Mouse (Mus musculus) right cerebral cortex, adult 18-20 months (tissue): ENCODE results near the gene Lrrc20.
A peak's percentile ranks its signal among the peaks of the same experiment; 100 is the strongest.
"Not testable (repeated sequence)": the region's sequence is repeated elsewhere in the genome, so short reads cannot be mapped to it uniquely, and the experiment has no call there.

Experiments used
- DNase-seq: peaks from one replicate; pipeline ENCODE4 v3.0.0; 2022; ENCODE audit warnings: mixed read lengths

Lrrc20 gene

DNA sequence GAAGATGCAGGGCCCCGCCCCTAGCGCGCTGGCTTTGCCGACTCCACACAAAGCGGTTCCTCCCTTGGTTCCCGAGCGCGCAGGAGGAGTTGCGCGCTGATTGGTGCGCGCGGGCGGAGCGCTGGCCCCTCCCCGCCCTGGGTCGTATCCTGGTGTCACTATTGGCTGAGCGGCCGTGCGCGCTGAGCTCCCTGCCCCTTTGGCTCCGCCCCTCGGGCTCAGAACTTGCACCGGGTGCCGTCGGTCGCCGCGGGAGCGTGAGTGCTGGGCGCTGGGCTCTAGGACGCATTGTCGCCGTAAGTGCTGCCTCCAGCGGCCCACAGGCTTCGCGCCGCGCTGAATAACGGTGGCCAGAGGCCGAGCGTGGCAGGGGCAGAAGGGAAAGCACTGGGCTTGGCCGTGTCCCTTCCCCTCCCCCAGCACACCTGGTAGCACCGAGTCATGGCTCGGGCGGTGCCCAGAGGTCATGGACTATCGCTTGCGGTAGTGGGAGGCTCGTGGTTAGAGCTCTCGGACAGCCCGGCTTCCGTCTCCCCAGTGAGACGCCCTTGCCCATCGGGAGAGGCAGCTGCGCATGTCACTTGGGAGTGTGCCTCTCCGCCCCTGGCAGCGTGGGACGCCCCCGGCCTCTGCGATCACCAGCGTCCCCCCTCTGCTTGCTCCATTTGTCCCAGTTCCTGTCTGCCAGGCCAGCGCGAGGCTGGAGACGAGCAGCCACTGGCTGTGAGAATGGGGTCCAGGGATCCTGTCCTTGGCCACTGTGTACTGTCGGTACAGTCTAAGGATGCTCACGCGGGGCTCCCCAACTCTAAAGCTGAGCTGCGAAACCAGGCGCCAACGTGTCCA, at the start of gene Lrrc20:
TSS of gene Lrrc20 (plus strand) at position 208 of the 846 bp plus-strand sequence.
- DNase-seq, result peak; percentile 98

DNA sequence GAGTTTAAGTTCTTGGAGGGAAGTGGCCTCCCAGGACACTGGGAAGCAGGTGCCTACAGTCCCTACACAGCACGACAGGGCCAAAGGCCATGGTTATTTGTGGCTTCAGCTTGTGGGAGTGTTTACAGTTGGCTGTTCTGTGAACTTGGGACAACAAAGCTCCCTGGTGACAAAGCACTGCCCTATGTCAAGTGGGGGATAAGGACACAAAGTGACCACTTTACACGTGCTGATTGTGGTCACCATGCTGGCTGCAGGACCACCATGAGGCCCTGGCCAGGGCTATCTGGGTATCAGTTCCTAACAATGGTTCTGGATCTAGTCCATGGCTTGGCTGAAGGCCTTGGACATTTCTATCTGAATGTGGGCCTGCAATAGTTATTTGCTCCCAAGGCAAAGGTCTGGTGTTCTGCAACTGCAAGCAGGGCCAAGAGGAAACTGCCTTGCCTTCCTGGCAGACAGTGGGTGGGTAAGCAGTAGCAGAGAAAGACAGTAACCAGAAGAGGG, 49.3 kb upstream of the Lrrc20 start:
- DNase-seq, result no peak

DNA sequence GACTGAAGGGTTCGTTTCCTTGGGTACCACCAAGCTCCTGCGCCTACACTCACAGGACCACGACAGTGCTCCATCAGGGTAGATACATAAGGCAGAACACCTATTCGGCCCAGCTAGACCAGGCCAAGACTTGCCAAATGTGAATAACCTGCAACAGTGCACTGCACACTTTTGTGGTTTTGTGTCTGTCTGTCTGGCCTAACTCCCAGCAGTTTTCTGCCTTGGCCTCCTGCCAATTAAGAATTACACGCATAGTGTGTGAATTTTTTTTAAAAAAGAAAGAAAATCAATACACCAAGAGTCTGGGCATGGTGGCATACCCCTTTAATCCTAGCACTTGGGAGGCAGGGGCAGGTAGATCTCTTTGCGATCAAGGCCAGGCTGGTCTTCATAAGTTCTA, 47.6 kb upstream of the Lrrc20 start:
- no peak for DNase-seq

DNA sequence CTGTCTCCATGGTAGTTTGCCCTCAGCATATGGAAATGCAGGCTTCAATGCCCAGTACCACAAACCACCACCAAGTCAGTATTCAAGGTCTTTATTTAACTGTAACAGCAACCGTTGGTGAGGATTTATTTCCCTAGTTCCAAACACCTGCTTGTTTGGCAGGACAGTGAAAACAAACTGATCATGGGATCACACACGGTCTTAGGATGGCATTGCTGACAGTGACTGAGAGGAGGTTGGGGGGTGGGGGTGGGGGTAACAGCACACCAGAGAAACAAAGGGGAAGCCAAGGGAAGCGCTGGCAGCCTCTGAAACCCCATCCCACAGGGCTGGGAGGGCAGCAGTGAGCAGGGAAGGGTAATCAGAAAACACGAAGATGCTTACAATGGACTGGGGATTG, 47.2 kb upstream of the Lrrc20 start:
- no peak for DNase-seq

DNA sequence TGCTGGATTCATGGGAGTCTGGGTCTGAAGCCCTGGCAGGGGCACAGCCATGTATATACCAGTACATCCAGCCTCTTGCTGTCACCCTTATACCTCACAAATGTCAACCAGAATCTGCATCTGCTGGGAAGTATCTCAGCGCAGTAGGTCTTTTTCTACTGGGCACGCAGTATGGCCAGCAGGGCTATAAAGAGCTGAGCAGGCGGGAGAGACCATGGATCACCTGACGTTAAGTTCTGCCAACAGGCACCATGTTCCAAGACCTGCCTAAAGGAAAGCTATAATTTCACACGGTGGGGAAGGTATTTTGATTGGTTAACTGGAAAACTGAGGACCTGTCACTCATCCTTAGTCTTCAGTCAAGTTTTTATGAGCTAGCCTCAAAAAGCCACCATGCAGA, 46.6 kb upstream of the Lrrc20 start:
- no peak for DNase-seq

DNA sequence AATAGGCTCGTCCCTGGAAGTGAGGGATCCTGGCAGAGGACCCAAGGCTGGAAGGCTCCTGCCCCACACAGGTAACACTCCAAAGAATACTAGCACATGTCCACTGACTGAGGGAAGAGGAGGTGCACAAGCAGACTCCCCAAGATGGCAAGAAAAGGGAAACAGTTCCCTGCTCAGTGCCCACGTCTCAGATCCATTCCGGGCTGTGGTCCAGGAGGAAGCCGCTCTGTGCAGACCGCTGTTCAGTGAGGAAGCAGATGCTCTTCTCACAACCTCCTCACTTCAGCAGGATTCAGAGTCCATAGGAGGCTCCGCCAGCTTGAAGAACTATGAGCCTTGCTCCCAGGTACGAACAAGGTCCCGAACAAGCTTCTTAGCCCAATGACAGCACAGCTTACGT, 44.2 kb upstream of the Lrrc20 start:
- peak; percentile 88 for DNase-seq

DNA sequence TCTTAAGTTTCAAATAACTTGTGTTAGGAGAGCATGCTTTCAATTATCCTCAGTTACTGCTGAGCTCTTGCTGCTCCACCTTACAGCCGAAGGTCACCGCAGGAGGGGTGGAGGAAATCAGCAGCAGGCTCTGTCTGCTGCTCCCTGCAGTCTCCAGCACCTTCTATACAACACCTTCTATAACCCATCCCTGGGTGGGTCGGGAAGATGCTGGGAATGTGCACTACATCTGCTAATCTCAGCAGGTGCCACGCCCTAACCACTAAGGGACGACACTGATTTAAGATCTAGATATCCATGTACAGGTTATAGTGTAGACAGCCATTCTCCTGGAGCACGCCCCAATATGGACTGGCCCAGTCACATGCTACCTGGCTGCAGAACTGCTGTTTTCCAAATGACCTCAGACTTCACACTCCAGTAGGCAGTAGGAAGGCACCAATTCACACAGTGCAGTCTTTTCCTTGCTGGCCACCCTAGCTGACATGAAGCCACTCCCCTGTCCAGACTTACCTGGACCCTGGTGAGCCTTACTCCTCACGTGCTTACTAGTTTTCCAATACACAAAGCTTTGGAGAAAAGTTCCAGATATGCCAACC, 35.3 kb upstream of the Lrrc20 start:
- DNase-seq, result no peak

DNA sequence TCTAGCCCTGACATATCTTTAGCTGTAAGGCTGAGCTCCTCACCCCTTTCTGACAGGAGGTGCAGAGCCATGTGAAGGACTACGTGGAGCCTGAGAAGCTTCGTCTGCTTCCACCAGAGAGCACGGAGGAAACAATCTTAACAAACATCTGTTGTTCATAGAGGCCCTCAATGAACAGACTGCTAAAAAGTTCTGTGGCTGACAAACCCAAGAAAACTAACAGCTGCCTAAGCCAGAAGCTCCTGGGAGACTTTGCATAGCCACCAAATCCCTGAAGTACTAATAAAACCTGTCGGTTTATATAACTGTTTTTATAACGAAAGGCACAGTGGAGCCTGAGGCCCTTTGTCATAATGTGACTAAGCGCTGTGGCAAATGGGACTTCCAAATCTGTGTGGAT, 32.1 kb upstream of the Lrrc20 start:
- DNase-seq, result no peak

DNA sequence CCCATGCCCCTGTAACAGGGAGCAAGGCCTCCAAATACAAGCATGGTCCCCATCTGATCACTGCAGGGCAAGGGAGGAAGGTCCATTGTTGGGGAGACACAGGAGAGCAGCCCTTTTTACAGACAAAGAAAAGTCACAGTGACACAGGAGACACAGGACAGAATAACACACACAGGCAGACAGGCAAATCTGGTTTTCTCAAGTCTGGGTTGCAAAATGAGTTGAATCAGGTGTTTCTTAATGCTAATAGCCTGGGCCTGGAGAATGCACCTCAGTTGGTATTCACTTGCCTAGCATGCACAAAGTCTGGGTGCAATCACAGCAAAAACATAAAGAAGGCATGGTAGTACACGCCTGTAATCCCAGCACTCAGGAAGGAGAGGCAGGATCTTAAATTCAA, 31.7 kb upstream of the Lrrc20 start:
- DNase-seq, result no peak

DNA sequence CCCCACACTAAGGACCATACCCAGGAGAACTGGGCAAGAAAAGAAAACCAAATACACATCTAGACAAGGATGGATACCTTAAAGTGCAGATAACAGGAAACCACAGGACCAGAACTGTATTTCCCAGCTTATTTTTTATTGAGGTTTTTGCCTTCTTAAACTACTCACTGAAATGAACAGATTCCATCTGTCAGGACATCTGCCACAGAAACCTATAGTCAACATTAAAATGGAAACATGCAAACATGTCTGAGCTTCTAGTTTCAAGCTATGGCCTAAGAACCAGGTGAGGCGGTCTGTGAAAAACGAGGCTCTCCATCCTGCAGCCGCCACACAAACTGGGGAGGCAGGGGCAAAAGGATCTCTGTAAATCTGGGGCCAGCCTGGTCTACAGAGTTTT, 30.6 kb upstream of the Lrrc20 start:
- DNase-seq, result no peak

DNA sequence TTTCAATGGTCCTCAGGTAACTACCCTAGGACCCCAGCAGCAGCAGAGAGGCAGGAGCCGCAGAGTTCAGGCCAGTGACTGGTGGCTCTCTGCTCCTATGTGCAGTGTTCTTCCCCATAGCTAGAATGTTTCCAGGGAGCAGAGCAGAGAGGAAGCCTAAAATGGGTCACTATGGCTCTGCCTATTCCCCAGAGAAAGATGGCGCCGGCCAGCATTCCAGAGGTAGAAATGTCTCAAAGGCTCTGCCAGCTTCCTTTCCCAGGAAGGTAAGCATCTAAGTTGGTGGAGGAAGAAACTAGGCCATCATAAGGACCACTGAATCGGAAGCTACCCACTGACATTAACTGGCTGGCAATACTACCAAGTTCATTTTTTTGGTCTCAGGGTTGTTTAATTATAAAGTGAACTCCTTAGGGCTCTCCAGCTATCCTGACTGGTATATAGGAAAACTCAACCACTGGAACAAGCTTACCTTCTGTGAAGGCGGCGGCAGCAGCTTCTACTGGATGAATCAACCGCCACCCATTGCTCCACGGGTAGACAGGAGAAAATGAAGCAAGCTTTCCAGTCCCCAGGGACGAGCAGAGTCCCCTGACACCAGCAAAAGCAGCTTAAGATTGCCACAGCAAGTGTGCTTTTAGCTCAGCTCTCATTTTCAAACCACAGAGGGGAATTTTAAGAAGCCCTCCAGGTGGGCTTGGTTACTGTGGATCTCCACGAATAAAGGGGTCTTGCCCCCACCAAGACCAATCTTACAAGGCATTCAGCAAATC, 27.8 kb upstream of the Lrrc20 start:
- DNase-seq, result no peak

DNA sequence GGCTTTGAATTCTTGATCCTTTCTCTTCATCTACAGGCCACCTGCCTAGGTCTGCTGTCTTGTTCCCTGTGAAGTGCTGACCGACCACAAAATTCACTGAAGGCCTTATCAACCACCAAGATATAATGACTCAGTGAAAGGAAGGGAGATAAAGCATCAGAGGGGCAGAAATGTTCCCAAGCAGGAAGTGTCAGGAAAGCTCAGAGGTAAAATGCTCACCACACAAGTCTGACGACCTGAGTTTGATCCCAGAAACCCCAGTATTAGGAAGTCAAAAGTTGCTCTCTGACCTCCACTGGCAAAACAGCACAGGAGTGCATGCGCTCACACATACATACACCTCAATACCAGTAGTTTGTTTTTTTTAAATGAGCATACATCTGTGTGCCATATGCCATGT, 26.8 kb upstream of the Lrrc20 start:
- no peak for DNase-seq

DNA sequence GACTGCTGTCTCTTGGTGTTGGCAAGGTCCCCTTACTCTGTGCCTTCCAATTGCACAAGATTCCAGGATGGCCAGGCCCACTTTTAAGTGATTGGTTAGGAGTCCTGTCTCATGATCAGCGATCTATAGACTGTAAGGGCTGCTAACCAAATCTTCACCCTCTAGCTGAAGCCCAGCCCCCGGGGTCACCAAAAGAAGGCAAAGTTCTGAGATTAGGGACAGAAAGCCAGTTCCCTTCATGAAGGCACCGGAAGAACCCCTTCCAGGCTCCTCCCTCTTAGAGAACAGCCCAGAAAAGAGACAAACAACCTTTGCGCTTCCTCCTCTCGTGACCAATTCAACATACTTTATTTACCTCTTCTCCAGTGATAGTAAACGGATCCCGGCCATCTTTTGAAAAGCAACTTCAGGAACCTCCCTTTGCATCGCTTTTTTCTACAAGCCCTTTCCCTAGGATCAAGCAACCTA, 24.1 kb upstream of the Lrrc20 start:
- DNase-seq, result no peak

DNA sequence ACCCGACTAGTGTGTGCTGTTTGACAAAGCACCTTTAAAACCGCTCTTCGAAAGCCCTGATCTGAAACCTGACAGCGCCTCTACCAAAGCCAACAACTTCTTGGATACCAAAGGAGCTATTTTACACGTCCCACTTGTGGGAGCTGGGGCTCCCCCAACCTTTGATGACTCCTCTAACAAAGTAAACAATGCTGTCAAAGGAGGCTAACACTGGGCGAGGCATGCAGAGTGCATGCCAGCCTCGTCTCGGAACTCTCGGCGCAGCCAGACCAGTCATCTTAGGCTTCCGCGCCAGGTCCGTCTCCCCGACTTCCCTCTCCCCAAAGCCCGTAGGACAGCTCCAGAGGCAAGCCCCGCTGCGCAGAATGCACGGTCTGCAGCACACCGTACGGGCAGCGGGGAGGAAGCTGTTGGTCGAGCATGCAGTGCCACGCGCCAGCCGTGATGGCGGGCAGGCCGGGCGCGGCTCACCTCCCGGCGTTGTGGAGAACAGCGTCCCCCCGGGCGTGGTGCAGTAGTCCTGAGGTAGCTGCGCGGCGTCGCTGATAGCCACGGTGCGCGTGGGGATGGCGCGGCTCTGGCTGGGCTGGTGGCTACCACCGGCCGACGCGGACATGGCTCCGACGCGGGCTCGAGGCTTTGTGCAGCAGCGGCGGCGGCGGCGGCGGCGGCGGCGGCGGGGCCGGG, 23.5 kb upstream of the Lrrc20 start:
- peak; percentile 41 for DNase-seq

DNA sequence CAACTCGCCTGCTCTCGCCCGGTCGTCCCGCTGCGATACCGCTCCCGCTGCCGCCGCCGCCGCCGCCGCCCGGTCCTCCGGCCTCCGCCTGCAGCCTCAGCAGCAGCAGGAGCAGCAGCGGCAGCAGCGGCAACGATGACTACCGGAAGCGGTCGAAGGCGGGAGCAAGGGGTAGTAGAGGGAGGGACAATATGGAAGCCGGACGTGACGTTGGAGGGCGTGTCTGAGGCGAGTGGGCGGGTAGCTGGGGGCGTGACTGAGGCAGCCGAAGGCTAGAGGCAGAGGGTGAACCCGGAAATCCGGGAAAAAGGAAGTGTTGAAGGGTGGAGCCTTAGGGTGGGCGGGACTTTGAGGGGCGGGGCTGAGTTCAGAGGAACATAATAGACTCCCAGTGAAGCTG, 23.0 kb upstream of the Lrrc20 start, which contains the start of gene Eif4ebp2:
TSS of gene Eif4ebp2 (minus strand) at position 17 of the 400 bp plus-strand sequence.
- DNase-seq, result peak; percentile 99

DNA sequence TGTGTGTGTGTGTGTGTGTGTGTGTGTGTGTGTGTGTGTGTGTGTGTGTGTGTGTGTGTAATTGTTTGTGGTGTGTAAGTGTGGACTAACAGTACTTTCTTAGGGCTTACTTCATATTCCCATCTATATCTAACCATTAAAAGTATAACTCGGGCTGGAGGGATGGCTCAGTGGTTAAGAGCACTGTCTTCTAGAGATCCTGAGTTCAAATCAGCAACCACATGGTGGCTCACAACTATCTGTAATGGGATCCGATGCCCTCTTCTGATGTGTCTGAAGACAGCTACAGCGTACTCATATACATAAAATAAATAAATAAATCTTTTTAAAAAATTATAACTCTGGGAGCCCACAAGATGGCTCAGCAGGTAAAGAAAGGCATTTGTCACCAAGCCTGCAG, 22.4 kb upstream of the Lrrc20 start:
- not testable (repeated sequence) for DNase-seq

DNA sequence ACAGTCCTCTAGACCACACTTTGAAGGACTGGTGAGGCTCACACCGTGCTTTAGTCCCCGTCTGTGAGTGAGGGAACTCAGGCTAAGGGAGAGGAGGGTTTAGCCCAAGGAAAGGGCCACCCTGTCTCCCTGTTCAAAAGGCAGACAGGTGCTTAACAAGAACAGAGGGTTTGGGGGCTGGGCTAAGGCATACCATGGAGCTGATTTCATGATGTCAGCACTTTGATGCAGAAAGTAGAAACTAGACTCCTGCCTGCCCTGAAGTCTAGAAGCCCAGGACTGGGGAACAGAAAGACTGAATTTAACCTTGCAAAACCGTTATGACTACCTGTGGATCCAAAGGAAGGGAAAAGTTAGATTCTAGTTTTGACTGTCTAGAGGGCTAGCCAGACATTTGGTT, 18.4 kb upstream of the Lrrc20 start:
- no peak for DNase-seq

DNA sequence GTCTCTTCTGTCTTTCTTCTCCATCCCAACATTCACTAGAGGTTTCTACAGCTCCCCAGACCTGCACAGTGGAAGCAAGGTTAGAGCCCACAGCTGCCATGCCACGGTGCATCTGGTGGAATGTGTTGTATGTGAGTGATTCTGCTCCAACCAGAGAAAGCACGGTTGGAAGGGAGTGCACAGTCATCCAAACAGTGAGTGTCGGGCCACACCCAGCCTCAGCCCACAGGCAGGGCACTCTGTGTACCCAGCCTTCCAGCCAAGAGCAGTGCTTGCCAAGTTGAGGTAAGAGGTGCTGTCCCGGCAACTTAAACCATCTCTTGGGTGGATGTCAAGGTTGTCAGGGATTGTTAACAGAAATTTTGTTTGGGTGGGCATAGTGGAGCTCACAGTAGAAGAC, 10.6 kb upstream of the Lrrc20 start:
- DNase-seq, result no peak

DNA sequence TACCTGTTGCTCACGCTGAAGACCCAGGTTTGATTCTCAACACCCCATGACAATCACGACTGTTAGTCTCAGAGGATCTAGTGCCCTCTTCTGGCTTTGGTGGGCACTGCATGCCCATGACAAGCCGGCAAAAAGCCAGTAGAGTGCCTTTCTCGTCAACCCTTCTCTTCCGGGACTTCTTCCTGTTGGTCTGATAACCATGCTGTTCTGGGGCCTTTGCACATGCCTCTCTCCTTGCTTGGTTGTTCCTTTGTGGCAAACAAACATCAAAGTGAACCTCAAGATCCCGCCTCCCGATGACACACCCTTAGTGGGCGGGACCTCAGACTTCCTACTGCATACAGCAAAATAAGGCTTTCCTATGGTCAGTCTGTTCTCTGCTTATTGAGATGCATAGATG, 9.4 kb upstream of the Lrrc20 start:
- DNase-seq, result no peak

DNA sequence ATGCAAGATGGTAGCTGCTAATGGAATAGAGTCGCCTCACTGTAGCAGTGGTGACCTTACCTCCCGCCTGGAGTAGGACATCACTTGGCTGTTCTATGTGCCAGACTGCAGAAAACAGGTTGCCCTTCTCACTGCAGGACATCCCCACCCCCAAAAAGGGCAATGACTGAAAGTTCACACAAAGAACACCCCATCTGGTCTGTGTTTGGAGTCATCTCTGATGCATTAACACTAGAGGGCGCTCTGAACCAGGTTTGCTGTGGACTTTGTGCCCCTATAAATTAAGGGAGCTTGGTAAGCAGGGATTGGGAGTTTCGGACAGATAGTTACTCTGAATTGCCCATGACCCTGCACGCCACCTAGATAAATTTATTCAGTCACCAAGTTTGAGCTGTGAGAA, 8.7 kb upstream of the Lrrc20 start:
- DNase-seq, result no peak

DNA sequence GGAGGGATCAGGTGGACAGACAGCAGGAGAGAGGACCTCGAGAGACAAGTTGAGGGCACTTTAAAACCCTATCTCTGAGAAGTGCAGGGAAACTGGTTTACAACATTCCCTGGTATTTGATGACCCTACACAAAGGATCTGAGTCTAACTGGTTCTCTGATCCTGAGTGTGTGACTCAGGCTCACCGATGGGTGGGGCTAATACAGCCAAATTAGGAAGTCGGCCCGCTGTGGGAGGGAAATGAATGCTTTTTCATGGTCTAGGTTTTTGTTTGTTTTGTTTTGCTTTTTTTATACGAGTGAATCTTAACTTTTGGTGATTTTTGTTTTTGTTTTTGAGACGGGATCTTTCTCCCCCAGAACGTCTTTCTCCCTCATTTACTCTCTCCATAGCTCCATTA, 6.7 kb upstream of the Lrrc20 start:
- no peak for DNase-seq

DNA sequence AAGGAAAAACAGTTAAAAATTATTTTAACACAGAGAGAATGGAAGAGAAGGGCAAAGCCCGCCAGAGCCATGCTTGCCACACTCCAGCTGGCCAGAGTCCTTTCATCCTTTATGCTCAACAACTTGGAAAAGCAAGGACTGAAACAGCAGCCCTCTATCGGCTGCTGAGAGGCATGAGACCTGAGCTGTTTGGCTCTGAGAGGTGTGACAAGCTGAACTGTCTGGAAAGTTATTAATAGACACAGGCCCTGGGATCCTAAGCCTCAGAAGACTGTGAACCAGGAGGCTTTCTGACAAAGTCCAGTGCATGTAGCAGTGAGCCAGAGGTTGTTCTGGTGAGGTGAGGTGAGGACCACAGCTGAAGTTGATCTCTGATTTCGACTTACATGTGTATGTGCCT, 2.0 kb upstream of the Lrrc20 start:
- no peak for DNase-seq

DNA sequence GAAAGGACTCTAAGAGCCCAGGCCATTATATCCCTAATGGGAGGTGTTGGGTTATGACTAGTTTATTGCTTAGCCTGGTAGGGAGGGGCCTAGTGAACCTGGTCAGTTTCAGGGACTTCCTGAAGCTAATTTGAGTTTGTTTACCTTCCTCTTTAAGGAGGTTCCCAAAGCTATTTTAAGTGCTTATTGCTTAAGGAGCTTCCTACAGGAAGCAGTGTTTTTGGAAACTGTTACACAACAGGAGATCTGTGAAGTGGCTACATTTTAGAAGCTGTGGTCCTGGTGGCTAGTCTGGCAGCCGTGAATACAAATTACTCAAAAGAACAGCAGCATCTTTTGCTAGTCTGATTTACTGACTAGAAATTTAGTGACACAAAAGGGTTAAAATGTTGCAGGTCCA, 1.3 kb upstream of the Lrrc20 start:
- no peak for DNase-seq
